Mouse (Mus musculus) kidney, embryonic 16.5 days (tissue): Measurements from ENCODE around the gene Npas3. TPM values are rescaled to one million over a fixed set of nuclear protein-coding genes. Genes with fewer than 3 reads are reported as not detected.

ENCODE experiments used
- ATAC-seq: fragments of 200-750 bp; cut with Nextera tagmentation; 2 replicates; pipeline ENCODE4 v1.8.0; 2017; ENCODE audit warnings: moderate TSS enrichment; ENCODE audit not compliant: low FRiP score, low TSS enrichment
- H3K27ac ChIP-seq: fragments of 300-500 bp; sonication (generic); 2 replicates; pipeline ENCODE4 v1.5.1; 2014; ENCODE audit warnings: low read length
- H3K27me3 ChIP-seq: fragments of 300-500 bp; sonication (generic); 2 replicates; pipeline ENCODE4 v1.6.1; 2014; ENCODE audit warnings: low read length, control low read depth, mixed read lengths; ENCODE audit not compliant: insufficient read depth
- H3K36me3 ChIP-seq: fragments of 300-500 bp; sonication (generic); 2 replicates; pipeline ENCODE4 v1.6.1; 2014; ENCODE audit warnings: low read length, control low read depth, mixed read lengths; ENCODE audit not compliant: insufficient read depth
- H3K4me1 ChIP-seq: fragments of 300-500 bp; sonication (generic); 2 replicates; pipeline ENCODE4 v1.6.1; 2014; ENCODE audit warnings: low read length, control low read depth, mixed read lengths; ENCODE audit not compliant: insufficient read depth
- H3K4me2 ChIP-seq: fragments of 300-500 bp; sonication (generic); replicated peaks from 2 replicates; pipeline ENCODE4 v1.6.1; 2014; ENCODE audit warnings: low read depth, low read length
- H3K4me3 ChIP-seq: fragments of 300-500 bp; sonication (generic); 2 replicates; pipeline ENCODE4 v1.5.1; 2014; ENCODE audit warnings: mild to moderate bottlenecking, low read length
- H3K9ac ChIP-seq: fragments of 300-500 bp; sonication (generic); replicated peaks from 2 replicates; pipeline ENCODE4 v1.6.1; 2014; ENCODE audit warnings: low read length
- H3K9me3 ChIP-seq: fragments of 300-500 bp; sonication (generic); 2 replicates; pipeline ENCODE4 v1.6.1; 2016; ENCODE audit warnings: low read length, control low read depth
- WGBS: fragments of 180-500 bp; shearing (Covaris S2); extraction: QIAGEN DNeasy Blood & Tissue Kit; methylation state at CpG from one replicate; pipeline ENCODE4 v1.1.7; 2014; 5-methylcytosine and 5-hydroxymethylcytosine counted together
- polyA plus RNA-seq: library from polyadenylated mRNA; unstranded; fragments of >200 nt; fragmentation: Nextera tagmentation; extraction: Ambion mirVana; gene quantifications from 2 replicates; pipeline ENCODE4 v1.2.1, GENCODE M21; 2015

The Npas3 gene
- polyA plus RNA-seq, 1 experiment from 2014 or later, result 0.92 TPM

DNA sequence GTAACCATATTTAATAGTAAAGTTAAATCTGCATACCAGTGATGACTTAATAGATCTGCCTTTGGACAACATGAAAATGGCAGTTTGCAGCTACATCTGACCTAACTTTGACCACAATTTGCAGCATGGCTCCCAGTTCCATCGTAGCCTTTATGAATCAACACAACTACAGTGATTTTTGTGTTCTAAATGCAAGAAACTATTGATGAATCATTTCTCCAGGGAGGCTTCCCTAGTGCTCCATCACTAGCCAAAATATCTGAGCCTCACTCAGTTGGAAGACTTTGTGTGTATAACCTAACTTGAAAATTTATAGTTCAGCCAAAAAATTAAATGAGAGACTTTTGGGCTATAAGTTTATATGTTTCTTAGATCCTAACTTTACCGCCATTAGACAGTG, 177.5 kb downstream of the Npas3 start:
- 92% methylated on average over 2 of the region's 2 CpGs for WGBS
- H3K4me3 ChIP-seq, result no peak overlapping the region

DNA sequence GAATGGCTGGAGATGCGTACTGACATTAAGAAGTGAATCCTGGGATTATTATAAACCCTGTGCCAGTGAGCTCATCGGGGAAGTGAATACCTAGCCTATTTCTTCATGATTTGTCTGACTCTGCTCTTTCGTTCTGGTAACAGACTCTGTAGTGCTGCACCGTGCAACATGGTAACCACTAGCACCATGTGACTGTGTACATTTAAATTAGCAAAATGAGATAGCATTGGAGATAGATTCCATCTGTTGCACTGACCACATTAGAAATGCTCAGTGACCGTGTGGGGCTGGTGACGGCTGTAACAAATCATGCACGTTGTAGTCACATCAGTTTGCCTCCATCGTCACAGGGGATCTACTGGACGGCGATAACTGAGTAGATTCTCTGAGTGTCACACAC, 178.7 kb downstream of the Npas3 start:
- no peak overlapping the region for H3K4me2 ChIP-seq
- no peak overlapping the region for H3K4me3 ChIP-seq
- H3K9me3 ChIP-seq, result no peaks in the 10 kb centered on the region
- no peak overlapping the region for H3K9ac ChIP-seq
- 56% methylated on average over 10 of the region's 10 CpGs for WGBS
- no peaks in the 10 kb centered on the region for H3K36me3 ChIP-seq
- no peaks in the 10 kb centered on the region for H3K4me1 ChIP-seq
- no peak overlapping the region for H3K27ac ChIP-seq
- ATAC-seq, result no peak
- H3K27me3 ChIP-seq, result no peaks in the 10 kb centered on the region; the same call in 1 of the 2 replicates

More for the DNA sequence above, 177.5 kb downstream of the Npas3 start:
- H3K4me2 ChIP-seq, result no peak overlapping the region
- ATAC-seq, result no peak
- no peak overlapping the region for H3K27ac ChIP-seq
- H3K27me3 ChIP-seq, result no peaks in the 10 kb centered on the region; the same call in 1 of the 2 replicates
- H3K4me1 ChIP-seq, result no peaks in the 10 kb centered on the region
- no peak overlapping the region for H3K9ac ChIP-seq
- H3K36me3 ChIP-seq, result no peaks in the 10 kb centered on the region
- H3K9me3 ChIP-seq, result no peaks in the 10 kb centered on the region

DNA sequence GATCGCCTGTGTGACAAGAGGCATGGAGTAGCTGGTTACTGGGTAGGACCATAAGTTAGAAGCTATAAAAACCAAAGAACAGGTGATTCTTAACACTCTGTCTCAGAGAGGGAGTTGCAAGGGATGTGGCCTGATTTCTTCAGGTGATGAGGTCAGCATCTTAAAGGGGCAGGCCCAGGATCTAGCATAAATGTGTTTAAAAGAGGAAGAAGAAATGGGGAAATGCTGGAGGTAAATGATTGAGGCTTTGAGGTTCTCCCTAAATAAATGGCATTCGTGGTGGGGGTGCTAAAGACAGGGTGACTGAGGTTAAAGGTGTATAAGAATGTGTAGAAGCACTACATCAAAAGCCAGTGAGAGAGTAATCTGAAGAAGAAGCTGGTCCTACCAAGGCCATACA, 193.6 kb downstream of the Npas3 start:
- no peaks in the 10 kb centered on the region for H3K4me1 ChIP-seq
- H3K4me3 ChIP-seq, result no peak overlapping the region
- H3K36me3 ChIP-seq, result no peaks in the 10 kb centered on the region
- ATAC-seq, result no peak
- no peak overlapping the region for H3K4me2 ChIP-seq
- WGBS, result 62% methylated on average over 2 of the region's 2 CpGs
- no peaks in the 10 kb centered on the region for H3K9me3 ChIP-seq
- H3K9ac ChIP-seq, result no peak overlapping the region
- no peak overlapping the region for H3K27ac ChIP-seq
- no peaks in the 10 kb centered on the region for H3K27me3 ChIP-seq

DNA sequence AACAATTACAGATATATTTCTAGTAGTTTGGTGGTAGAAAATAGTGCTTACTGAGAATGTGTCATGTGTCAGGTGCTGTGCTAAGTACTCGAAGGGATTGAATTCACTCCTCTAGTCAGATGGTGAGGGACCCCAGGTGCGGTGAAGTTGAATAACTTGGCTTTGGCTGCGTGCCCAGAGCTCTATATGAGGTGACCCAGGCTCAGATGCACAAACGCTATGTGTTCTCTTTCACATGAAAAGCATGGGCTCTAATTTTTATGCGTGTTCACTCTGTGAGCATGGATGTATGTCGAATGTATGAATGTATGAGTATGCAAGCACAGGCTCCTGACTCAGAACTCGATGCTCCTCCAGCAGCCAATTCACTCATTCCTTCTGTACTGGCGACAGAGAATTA, 199.0 kb downstream of the Npas3 start:
- WGBS, result 71% methylated on average over 8 of the region's 8 CpGs
- Histone ChIP-seq H3K4me3 (no peak overlapping the region), H3K27ac (no peak overlapping the region), H3K36me3 (no peaks in the 10 kb centered on the region), H3K4me1 (no peaks in the 10 kb centered on the region), H3K27me3 (no peaks in the 10 kb centered on the region), H3K4me2 (no peak overlapping the region), H3K9me3 (no peaks in the 10 kb centered on the region), H3K9ac (no peak overlapping the region)
- no peak for ATAC-seq

- Histone ChIP-seq H3K4me2 (no peak overlapping the region), H3K27ac (no peak overlapping the region), H3K9ac (no peak overlapping the region), H3K9me3 (no peaks in the 10 kb centered on the region), H3K4me1 (no peaks in the 10 kb centered on the region), H3K27me3 (no peaks in the 10 kb centered on the region), H3K4me3 (no peak overlapping the region), H3K36me3 (no peaks in the 10 kb centered on the region)
- WGBS, result 18% methylated on average over 3 of the region's 3 CpGs
- no peak for ATAC-seq
These were observed 199.6 kb downstream of the Npas3 start for GRCm38 (mm10) chr12:53448040-53448439.

- Histone ChIP-seq H3K36me3 (no peaks in the 10 kb centered on the region), H3K9ac (no peak overlapping the region), H3K27ac (no peak overlapping the region), H3K27me3 (no peaks in the 10 kb centered on the region), H3K4me3 (no peak overlapping the region), H3K4me2 (no peak overlapping the region), H3K9me3 (no peaks in the 10 kb centered on the region), H3K4me1 (no peaks in the 10 kb centered on the region)
- ATAC-seq, result no peak
These were observed 219.1 kb downstream of the Npas3 start for GRCm38 (mm10) chr12:53467549-53467948.

- Histone ChIP-seq H3K9ac (no peak overlapping the region), H3K27me3 (no peaks in the 10 kb centered on the region), H3K4me2 (no peak overlapping the region), H3K27ac (no peak overlapping the region), H3K4me1 (no peaks in the 10 kb centered on the region), H3K36me3 (no peaks in the 10 kb centered on the region), H3K4me3 (no peak overlapping the region), H3K9me3 (no peaks in the 10 kb centered on the region)
- ATAC-seq, result no peak
These were observed 226.0 kb downstream of the Npas3 start for GRCm38 (mm10) chr12:53474486-53474885.

DNA sequence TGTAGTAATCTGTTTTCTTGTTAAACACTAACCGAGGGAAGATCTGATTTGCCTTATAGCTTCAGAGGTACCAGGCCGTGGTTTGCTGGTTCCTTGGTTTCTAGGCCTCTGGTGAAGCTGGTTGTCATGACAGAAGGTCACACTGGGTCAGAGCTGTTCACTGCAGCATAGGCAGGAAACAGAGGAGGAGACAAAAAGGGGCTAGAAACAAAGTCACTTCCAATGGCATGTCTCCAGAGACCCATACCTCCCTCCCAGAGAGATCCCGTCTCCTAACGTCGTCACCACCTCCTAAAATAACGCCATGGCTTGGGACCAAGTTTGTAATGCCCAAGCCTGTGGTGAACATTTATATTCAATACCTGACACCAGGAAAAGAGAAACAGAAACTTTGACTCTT, 236.4 kb downstream of the Npas3 start:
- Histone ChIP-seq H3K9me3 (no peaks in the 10 kb centered on the region), H3K27ac (no peak overlapping the region), H3K36me3 (no peaks in the 10 kb centered on the region), H3K4me3 (no peak overlapping the region), H3K9ac (no peak overlapping the region), H3K4me1 (no peaks in the 10 kb centered on the region), H3K4me2 (no peak overlapping the region), H3K27me3 (no peaks in the 10 kb centered on the region)
- WGBS, result 73% methylated on average over 6 of the region's 6 CpGs
- no peak for ATAC-seq

GRCm38 (mm10) chr12:53496386-53496785, 247.9 kb downstream of the Npas3 start:
- Histone ChIP-seq H3K9ac (no peak overlapping the region), H3K4me2 (no peak overlapping the region), H3K4me1 (no peaks in the 10 kb centered on the region), H3K9me3 (no peaks in the 10 kb centered on the region), H3K4me3 (no peak overlapping the region), H3K36me3 (no peaks in the 10 kb centered on the region), H3K27ac (no peak overlapping the region), H3K27me3 (no peaks in the 10 kb centered on the region)
- ATAC-seq, result no peak

DNA sequence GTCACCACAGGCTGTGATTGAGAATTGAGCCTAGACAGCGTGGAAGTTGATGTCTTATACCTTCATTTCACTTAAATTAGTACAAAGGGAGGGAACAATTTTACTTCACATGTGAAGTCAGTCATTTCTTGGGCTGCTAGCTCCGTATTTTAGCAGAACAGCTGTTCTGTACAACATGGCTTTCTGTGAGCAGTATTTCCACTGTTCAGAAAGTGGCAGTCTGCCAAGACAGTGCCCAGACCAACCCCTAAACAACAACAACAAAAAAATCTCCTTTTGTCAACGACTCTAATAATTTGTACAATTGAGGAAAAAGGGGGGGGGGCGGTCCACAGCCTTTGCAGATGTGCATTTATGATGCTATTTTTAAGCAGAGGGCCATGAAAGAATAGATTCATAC, 266.4 kb downstream of the Npas3 start:
- Histone ChIP-seq H3K36me3 (no peaks in the 10 kb centered on the region), H3K9me3 (no peaks in the 10 kb centered on the region), H3K27me3 (no peaks in the 10 kb centered on the region), H3K4me2 (no peak overlapping the region), H3K27ac (no peak overlapping the region), H3K9ac (no peak overlapping the region), H3K4me3 (no peak overlapping the region), H3K4me1 (no peaks in the 10 kb centered on the region)
- no peak for ATAC-seq
- WGBS, result 77% methylated on average over 4 of the region's 4 CpGs

DNA sequence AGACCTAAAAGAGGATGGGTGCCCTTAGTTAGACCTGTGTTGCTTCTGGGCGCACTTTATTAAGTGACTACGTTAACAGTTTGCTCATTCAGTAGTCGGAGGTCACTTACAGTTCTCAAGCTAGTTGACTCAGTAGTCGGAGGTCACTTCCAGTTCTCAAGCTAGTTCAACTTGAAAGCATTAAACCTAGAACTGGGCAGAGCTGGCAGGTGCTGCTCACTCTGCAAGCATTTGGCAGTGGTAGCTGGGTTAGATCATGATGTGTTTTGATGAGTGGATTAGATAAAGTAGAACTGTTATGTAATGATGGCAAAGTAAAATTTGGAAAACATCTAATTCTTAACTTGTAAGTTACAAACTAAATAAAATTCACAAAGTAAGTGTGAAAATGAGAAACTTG, 271.1 kb downstream of the Npas3 start:
- Histone ChIP-seq H3K27me3 (no peaks in the 10 kb centered on the region), H3K9me3 (no peaks in the 10 kb centered on the region), H3K36me3 (no peaks in the 10 kb centered on the region), H3K9ac (no peak overlapping the region), H3K4me2 (no peak overlapping the region), H3K27ac (no peak overlapping the region), H3K4me1 (no peaks in the 10 kb centered on the region), H3K4me3 (no peak overlapping the region)
- 80% methylated on average over 4 of the region's 4 CpGs for WGBS
- no peak for ATAC-seq
